Mouse (Mus musculus) thymus, adult 2 months (tissue): Measurements from ENCODE around the gene Gm21312. TPM values are rescaled to one million over a fixed set of nuclear protein-coding genes. Genes with fewer than 3 reads are reported as not detected.

Source experiments
- DNase-seq: peaks from one replicate; pipeline ENCODE4 v3.0.0; 2021
- H3K27ac ChIP-seq: fragments of 200-500 bp; 2 replicates; pipeline ENCODE4 v1.5.1; 2012; ENCODE audit warnings: low read length, control low read depth; ENCODE audit not compliant: control insufficient read depth, insufficient read depth
- H3K27me3 ChIP-seq: fragments of 200-500 bp; 2 replicates; pipeline ENCODE4 v1.6.1; 2012; ENCODE audit warnings: mild to moderate bottlenecking, low read length, moderate library complexity, mixed read lengths; ENCODE audit not compliant: control insufficient read depth, insufficient read depth
- H3K36me3 ChIP-seq: fragments of 200-500 bp; 2 replicates; pipeline ENCODE4 v1.6.1; 2012; ENCODE audit warnings: mild to moderate bottlenecking, low read length, moderate library complexity; ENCODE audit not compliant: control insufficient read depth, insufficient read depth
- H3K4me1 ChIP-seq: fragments of 200-500 bp; replicated peaks from 2 replicates; pipeline ENCODE4 v1.6.1; 2012; ENCODE audit warnings: low read length; ENCODE audit not compliant: control insufficient read depth, insufficient read depth
- H3K4me3 ChIP-seq: fragments of 200-500 bp; 2 replicates; pipeline ENCODE4 v1.5.1; 2012; ENCODE audit warnings: mild to moderate bottlenecking, low read length, control low read depth, moderate library complexity; ENCODE audit not compliant: control insufficient read depth, insufficient read depth
- CTCF ChIP-seq: fragments of 200-500 bp; IDR thresholded peaks from 2 replicates; pipeline ENCODE4 v1.5.1; 2012; ENCODE audit warnings: mild to moderate bottlenecking, control low read depth, low read length, moderate library complexity, borderline replicate concordance; ENCODE audit not compliant: control insufficient read depth, poor library complexity, insufficient read depth; ENCODE audit errors: extremely low read depth
- POLR2A ChIP-seq: fragments of 200-500 bp; IDR thresholded peaks from 2 replicates; pipeline ENCODE4 v1.6.1; 2012; ENCODE audit warnings: mild to moderate bottlenecking, low read length, control low read depth, moderate library complexity; ENCODE audit not compliant: control insufficient read depth, poor library complexity, insufficient read depth; ENCODE audit errors: extremely low read depth
- WGBS: fragments of 180-500 bp; shearing (Covaris S2); methylation state at CpG from one replicate; pipeline ENCODE4 v1.1.7; 2018; 5-methylcytosine and 5-hydroxymethylcytosine counted together
- polyA plus RNA-seq: library from polyadenylated mRNA; depleted of rRNA; stranded (reverse); fragments of >200 nt; gene quantifications from 2 replicates; pipeline ENCODE4 v1.2.3, GENCODE M21; 2012; rRNA removed

Gene Gm21312
- polyA plus RNA-seq, 1 experiment = not detected

DNA sequence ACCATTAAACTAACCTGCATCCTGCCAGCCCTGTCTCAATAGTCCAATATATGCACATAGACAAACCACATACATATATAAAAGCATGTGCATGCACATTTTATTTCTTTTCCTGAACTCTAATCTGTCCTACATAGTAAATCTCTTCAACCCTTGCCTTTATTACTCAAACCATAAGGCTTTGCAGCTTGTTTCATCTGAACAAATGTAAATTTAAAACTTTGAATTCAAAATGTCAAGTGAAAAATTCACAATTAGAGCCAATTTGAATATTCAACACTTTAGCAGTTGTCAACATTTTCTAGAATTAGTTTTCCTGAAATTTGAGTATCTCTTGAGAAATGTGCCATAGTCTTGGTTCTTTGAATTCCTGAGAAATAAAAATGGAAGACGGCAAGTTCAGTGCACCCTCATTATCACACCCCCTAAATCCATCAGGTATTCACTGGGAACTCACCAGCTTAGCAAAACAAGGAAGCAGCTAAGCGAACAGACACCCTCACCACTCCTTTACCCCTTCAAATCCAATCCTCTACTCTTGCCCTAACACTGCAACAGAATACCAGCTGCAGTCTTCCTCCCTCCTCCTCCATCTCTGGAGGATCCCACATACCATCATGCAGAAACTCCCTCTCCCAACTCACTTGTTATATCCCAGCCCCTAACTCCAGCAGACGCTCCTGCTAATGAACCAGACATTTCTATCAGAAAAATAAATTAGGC lies 33.6 kb downstream of the Gm21312 start:
- no peak overlapping the region for H3K27ac ChIP-seq
- 89% methylated on average over 3 of the region's 3 CpGs for WGBS

DNA sequence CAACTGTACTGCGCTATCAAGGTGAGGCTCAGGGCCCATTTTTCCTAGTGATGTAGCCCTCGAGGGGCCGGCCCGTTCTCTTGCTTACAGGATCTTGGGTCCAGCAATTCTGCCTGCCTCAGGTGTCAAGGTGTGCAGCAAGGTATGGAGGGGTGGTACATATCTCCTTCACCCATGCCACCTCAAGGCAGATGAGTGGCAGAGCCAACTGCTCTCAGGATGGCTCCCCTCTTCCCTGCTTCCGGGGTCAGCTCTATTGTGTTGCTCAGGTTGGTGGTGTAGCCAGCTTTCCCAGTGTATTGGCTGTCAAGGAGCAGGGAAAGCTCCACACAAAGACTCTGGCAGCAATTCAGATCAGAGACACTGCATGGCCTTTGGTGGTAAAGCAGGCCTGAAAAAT lies 37.7 kb downstream of the Gm21312 start:
- no peaks in the 10 kb centered on the region for H3K36me3 ChIP-seq
- H3K4me1 ChIP-seq = no peaks in the 10 kb centered on the region
- no peak overlapping the region for H3K27ac ChIP-seq
- no peak overlapping the region for H3K4me3 ChIP-seq
- TF ChIP-seq CTCF (no peak), POLR2A (no peak)
- DNase-seq = no peak
- 94% methylated on average over 5 of the region's 5 CpGs for WGBS
- no peaks in the 10 kb centered on the region for H3K27me3 ChIP-seq

More for the DNA sequence above, 33.6 kb downstream of the Gm21312 start:
- Histone ChIP-seq H3K4me3 (no peak overlapping the region), H3K27me3 (no peaks in the 10 kb centered on the region), H3K36me3 (no peaks in the 10 kb centered on the region), H3K4me1 (no peaks in the 10 kb centered on the region)
- DNase-seq = no peak
- TF ChIP-seq CTCF = no peak
- no peak for TF ChIP-seq POLR2A

DNA sequence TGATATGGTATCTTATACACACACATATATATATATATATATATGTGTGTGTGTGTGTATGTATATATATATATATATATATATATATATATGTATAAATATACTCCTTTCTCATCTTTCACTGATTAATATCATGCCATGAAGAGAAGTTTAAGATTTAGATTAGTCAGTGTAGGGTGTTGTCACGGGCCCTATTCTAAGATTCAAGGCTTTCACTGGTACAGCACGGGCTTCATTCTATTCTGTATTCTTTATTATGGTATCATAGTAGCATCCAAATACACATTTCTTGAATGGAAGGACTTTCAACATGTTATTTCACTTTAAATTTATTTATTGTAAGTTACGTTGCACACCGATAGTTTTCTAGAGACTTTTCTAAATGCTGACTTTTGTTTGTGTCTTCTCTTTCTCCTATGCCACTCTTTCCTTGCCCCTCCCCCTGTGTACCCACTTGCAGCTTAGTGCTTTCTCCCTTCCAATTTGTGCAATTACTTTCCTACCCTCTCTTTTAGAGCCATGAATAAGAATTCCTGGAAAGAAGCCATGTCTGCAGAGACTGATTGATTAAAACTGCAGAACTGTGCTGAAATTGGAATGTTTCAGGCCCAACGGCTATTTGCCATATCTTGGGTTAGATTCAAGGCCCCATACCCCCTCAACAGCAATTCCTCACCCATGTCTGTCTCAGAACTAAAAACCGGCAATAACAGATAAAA lies 43.6 kb downstream of the Gm21312 start:
- Histone ChIP-seq H3K4me1 (no peaks in the 10 kb centered on the region), H3K4me3 (no peak overlapping the region), H3K36me3 (no peaks in the 10 kb centered on the region), H3K27me3 (no peaks in the 10 kb centered on the region), H3K27ac (no peak overlapping the region)
- no peak for TF ChIP-seq POLR2A
- no peak for TF ChIP-seq CTCF
- DNase-seq = no peak
- WGBS = 91% methylated on average over 6 of the region's 6 CpGs

Other genes with a start within 250 kb of the Gm21312 start
- not detected in 2 replicates for gene Gm21293, start 34.0 kb upstream of the Gm21312 start, polyA plus RNA-seq
- gene Gm6763, start 25.5 kb upstream of the Gm21312 start, polyA plus RNA-seq = not detected in 2 replicates
- gene Gm8764, start 17.0 kb upstream of the Gm21312 start, polyA plus RNA-seq = not detected in 2 replicates
- gene Gm21304, start 8.5 kb upstream of the Gm21312 start, polyA plus RNA-seq = not detected in 2 replicates
- not detected in 2 replicates for gene Gm20765, start 8.5 kb downstream of the Gm21312 start, polyA plus RNA-seq
- not detected in 2 replicates for gene Gm4340, start 17.0 kb downstream of the Gm21312 start, polyA plus RNA-seq